Mouse (Mus musculus): ENCODE measurements around the gene Zfp318.

DNA sequence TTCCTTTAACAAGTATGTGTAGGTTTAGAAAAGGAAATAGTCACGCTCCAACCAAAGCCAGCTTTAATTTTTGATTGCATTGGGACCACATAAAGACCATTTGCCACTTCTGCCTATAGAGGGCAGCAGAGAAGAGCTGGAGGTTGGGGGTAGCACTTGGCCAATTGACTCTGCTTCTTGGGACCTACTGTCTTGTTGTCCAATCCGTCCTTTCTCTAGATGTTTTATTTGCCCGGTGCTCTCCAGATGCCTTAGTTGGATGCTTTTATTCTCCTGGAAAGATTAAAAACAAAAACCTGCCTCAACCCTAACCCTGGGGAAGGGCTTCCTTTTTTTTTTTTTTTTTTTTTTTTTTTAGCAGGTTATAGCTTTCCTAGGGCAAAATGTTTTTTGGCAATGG lies 11.7 kb upstream of the Zfp318 start:
- no peak for TF ChIP-seq POLR2A (IDR thresholded peaks at IDR 0.05; ENCODE audit: insufficient read depth, low read depth, low read length)
- peak; percentile 76 for TF ChIP-seq CTCF (IDR thresholded peaks at IDR 0.05)

Measured in heart, adult 2 months (tissue).